Mouse (Mus musculus) splenic B cell, adult 2 months (primary cell): ENCODE measurements at regions not wholly inside any gene's neighbourhood (a gene's known extent, or its start where the extent isn't known, plus 50 kb on each side); places are given as distances from the start of the nearest gene placed in this dataset.
A peak's percentile ranks its signal among the peaks of the same experiment; 100 is the strongest.

Experiments used
- DNase-seq: peaks from one replicate; pipeline ENCODE4 v3.0.0-alpha.2; 2011; ENCODE audit warnings: low read depth, low spot score
- H3K27me3 ChIP-seq: 2 replicates; pipeline ENCODE4 v1.6.1; 2012; ENCODE audit warnings: mild to moderate bottlenecking, low read length, moderate library complexity, mixed read lengths; ENCODE audit not compliant: control insufficient read depth, poor library complexity, insufficient read depth, severe bottlenecking
- H3K36me3 ChIP-seq: 2 replicates; pipeline ENCODE4 v1.6.1; 2012; ENCODE audit warnings: mild to moderate bottlenecking, low read length, moderate library complexity, mixed read lengths; ENCODE audit not compliant: control insufficient read depth, poor library complexity, insufficient read depth, severe bottlenecking

- H3K36me3 ChIP-seq = no peaks in the 10 kb centered on the region
- DNase-seq = peak; percentile 3
- H3K27me3 ChIP-seq = no peaks in the 10 kb centered on the region
Measured at GRCm38 (mm10) chr8:27677143-27678106, 230.0 kb downstream of the Poteg start.

- Histone ChIP-seq H3K36me3 (no peaks in the 10 kb centered on the region), H3K27me3 (no peaks in the 10 kb centered on the region)
- peak; percentile 2 for DNase-seq
Measured at GRCm38 (mm10) chr8:27679164-27679563, 231.7 kb downstream of the Poteg start.

GRCm38 (mm10) chr8:27721988-27722387 lies 274.5 kb downstream of the Poteg start:
- no peak for DNase-seq
- no peaks in the 10 kb centered on the region for H3K36me3 ChIP-seq
- no peaks in the 10 kb centered on the region for H3K27me3 ChIP-seq

- Histone ChIP-seq H3K27me3 (no peaks in the 10 kb centered on the region), H3K36me3 (no peaks in the 10 kb centered on the region)
- no peak for DNase-seq
Measured at GRCm38 (mm10) chr8:27770296-27770695, 322.8 kb downstream of the Poteg start.

GRCm38 (mm10) chr8:27770803-27771202 lies 323.3 kb downstream of the Poteg start:
- Histone ChIP-seq H3K36me3 (no peaks in the 10 kb centered on the region), H3K27me3 (no peaks in the 10 kb centered on the region)
- DNase-seq = no peak

GRCm38 (mm10) chr8:27771250-27771649 lies 323.8 kb downstream of the Poteg start:
- no peaks in the 10 kb centered on the region for H3K36me3 ChIP-seq
- DNase-seq = no peak
- H3K27me3 ChIP-seq = no peaks in the 10 kb centered on the region

GRCm38 (mm10) chr8:27778982-27779381 lies 331.5 kb downstream of the Poteg start:
- no peaks in the 10 kb centered on the region for H3K36me3 ChIP-seq
- no peaks in the 10 kb centered on the region for H3K27me3 ChIP-seq
- no peak for DNase-seq
